Mouse (Mus musculus) pancreas, adult 10 weeks (tissue): Measurements from ENCODE around the gene Dph6. TPM values are rescaled to one million over a fixed set of nuclear protein-coding genes. Genes with fewer than 3 reads are reported as not detected.

ENCODE experiments used
- polyA plus RNA-seq: library from polyadenylated mRNA; stranded (reverse); fragments of 350-450 nt; fragmentation: Illumina TruSeq; extraction: RNeasy Lipid Tissue Mini Kit (QIAGEN cat#74804); gene quantifications from one replicate; pipeline ENCODE4 v1.2.3, GENCODE M21; 2015; ENCODE audit warnings: low read depth, low replicate concordance; ENCODE audit not compliant: insufficient read depth

Dph6 gene
- polyA plus RNA-seq = 1.9 TPM

DNA sequence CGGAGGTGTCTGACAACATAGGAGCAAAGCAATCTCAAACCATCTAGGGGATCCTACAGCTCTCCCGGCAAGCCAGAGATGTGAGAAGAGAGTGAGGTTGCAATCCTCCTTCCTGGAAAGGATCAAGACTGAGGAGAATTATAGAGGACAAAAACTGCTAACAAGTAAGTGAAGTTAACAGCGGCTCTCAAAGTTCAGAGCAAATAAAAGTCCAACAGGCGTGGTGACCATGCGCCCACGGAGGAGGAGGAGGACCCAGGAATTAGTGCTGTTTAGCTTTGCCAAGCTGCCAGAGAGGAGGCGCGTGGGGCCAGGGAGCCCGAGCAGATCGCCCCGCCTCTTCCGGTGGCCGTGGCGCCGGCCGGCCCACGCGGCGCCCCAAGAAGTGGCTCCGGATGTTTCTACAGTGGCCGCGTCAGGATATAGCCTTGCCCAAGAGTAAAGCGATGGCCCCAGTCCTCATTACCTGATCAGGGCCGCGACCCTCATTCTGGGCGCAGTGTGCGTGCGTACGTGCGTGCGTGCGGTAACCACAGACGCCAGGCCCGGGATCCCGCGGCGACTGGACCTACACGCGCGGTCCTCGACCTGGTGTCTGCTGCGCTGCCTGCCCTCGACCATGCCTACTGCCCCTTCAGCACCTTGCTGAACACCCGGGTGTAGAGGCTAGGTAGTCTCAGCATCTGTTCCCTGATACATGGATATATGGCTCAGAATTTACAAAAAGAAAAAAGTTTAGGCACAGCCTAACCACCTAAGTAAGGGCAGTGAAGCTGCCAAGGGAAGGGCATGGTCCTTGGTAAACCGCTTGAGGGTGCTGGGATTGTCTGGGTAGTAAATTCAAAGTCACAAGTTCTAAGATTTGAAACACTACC is at the start of gene Dph6:
Dph6 (minus strand) TSS at position 600 of the 875 bp plus-strand sequence.

